Mouse (Mus musculus) megakaryocyte, embryonic 14.5 days (primary cell): Measurements from ENCODE around the gene Bcas2. TPM values are rescaled to one million over a fixed set of nuclear protein-coding genes. Genes with fewer than 3 reads are reported as not detected.
"Not testable (repeated sequence)": the region's sequence is repeated elsewhere in the genome, so short reads cannot be mapped to it uniquely, and the experiment has no call there.

Experiments
- H3K27me3 ChIP-seq: replicated peaks from 2 replicates; pipeline ENCODE3; 2012; ENCODE audit warnings: inconsistent platforms
- H3K36me3 ChIP-seq: replicated peaks from 2 replicates; pipeline ENCODE3; 2012; ENCODE audit warnings: low read length, inconsistent platforms, mixed read lengths
- H3K4me1 ChIP-seq: 2 replicates; pipeline ENCODE4 v1.6.1; 2012; ENCODE audit warnings: inconsistent platforms
- H3K4me3 ChIP-seq: replicated peaks from 2 replicates; pipeline ENCODE3; 2012; ENCODE audit warnings: moderate library complexity, mild to moderate bottlenecking, inconsistent platforms
- H3K9me3 ChIP-seq: 2 replicates; pipeline ENCODE4 v1.6.1; 2012; ENCODE audit warnings: inconsistent platforms
- FLI1 ChIP-seq: IDR thresholded peaks from 2 replicates; pipeline ENCODE4 v1.6.1; 2012; ENCODE audit warnings: low read length, inconsistent platforms, mixed read lengths
- GATA1 ChIP-seq: IDR thresholded peaks from 3 replicates; pipeline ENCODE4 v1.6.1; 2012; ENCODE audit warnings: mixed read lengths, low read length, inconsistent platforms, borderline replicate concordance
- polyA plus RNA-seq: library from polyadenylated mRNA; stranded (reverse); fragments of >175 nt; gene quantifications from 2 replicates; pipeline ENCODE4 v1.2.3, GENCODE M21; 2012; ENCODE audit warnings: low replicate concordance; ENCODE audit not compliant: insufficient read depth

The Bcas2 gene
- polyA plus RNA-seq, 1 experiment = 101 TPM

DNA sequence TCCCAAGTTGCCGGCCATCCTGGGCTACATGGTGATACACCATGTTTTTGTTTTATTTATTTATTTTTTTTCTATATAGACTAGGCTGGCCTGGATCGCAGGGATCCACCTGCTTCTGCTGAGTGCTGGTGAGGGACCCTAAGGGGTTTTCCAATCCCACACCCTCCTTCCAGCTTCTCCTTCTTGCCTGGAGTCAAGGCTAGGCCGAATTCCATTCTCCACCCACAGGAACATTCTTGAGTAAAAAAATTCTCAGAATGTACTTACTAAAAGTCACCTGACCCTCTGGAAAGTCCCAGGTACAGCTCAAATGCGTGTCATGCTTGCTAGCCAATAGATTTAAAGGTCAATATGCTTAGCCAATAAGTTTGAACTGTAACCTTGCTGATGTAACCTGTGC lies 20.7 kb downstream of the Bcas2 start:
- Histone ChIP-seq H3K4me1 (peaks cover 10% of the 10 kb centered on the region), H3K36me3 (peaks cover 4% of the 10 kb centered on the region), H3K9me3 (peaks cover 20% of the 10 kb centered on the region), H3K4me3 (no peak overlapping the region), H3K27me3 (no peaks in the 10 kb centered on the region)
- TF ChIP-seq GATA1 = no peak
- TF ChIP-seq FLI1 = no peak

DNA sequence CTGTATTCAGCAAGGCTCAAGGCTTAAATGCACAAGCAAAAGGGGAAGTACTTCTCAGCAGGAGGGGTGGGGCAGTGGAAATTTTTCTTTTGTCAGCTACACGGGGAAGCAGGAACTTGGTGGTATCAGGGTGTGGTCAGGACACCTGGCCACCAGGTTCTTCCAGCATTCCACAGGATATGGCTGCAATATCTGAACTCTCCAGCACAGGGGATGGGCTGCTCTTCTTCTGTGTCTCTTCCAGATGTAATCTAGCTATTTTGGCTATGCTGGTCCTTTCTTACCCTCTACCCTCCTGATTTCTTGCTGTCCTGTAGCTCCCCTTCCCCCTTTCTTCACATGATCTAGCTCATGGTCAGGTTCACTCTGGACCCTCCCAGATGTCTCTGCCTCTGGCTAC lies 21.7 kb downstream of the Bcas2 start:
- H3K36me3 ChIP-seq = peaks cover 4% of the 10 kb centered on the region
- peaks cover 20% of the 10 kb centered on the region for H3K9me3 ChIP-seq
- TF ChIP-seq GATA1 (no peak), FLI1 (no peak)
- H3K27me3 ChIP-seq = no peaks in the 10 kb centered on the region
- no peak overlapping the region for H3K4me3 ChIP-seq
- peaks cover 10% of the 10 kb centered on the region for H3K4me1 ChIP-seq

DNA sequence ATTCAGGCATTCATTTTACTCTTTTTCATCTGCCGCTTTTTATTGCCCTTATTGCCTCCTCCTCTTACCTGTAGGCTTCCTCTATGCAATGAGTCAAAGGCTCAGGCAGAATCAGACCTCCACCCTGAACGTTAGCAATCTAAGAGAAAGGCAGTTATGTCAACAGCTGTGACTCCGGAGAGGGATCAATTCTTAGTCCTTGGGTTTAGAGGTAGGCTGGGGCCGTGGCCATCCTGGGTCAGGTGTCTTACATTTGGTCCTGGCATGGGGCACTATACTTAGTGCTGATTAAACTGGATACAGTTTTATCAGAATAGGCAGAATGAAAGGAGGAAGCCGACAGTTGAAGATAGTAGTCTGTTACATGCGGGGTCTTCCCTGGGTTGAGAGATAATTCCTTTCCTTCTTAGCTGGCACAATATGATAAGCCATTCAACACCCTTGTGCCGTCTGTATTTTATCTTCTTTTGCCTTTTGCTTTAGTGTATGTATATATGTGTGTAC lies 24.9 kb downstream of the Bcas2 start:
- Histone ChIP-seq H3K36me3 (peaks cover 4% of the 10 kb centered on the region), H3K27me3 (no peaks in the 10 kb centered on the region), H3K4me1 (peaks cover 12% of the 10 kb centered on the region), H3K4me3 (no peak overlapping the region), H3K9me3 (peaks cover 32% of the 10 kb centered on the region)
- no peak for TF ChIP-seq FLI1
- TF ChIP-seq GATA1 = no peak

DNA sequence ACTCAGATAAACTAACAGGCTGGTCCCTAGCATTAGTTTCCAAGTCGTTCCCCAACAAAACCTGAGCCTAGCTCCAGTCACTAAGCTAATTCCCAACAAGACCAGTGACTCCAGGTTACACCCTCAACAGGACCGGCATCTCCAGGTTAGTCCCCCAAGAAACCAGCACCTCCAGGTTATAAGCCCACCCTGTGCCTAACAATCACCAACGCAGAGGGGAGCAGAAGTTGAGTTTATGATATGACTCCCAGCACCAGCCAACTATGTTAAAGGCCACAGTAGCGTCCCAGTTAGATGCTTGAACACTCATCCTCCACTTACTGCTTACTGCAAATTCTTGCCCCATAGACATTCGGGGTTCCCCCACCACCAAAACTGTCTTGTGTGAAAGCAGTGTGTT lies 27.9 kb downstream of the Bcas2 start:
- H3K9me3 ChIP-seq = peaks cover 16% of the 10 kb centered on the region
- no peak for TF ChIP-seq FLI1
- no peak for TF ChIP-seq GATA1
- H3K27me3 ChIP-seq = no peaks in the 10 kb centered on the region
- H3K4me3 ChIP-seq = no peak overlapping the region
- peaks cover 3% of the 10 kb centered on the region for H3K36me3 ChIP-seq
- H3K4me1 ChIP-seq = peaks cover 12% of the 10 kb centered on the region

DNA sequence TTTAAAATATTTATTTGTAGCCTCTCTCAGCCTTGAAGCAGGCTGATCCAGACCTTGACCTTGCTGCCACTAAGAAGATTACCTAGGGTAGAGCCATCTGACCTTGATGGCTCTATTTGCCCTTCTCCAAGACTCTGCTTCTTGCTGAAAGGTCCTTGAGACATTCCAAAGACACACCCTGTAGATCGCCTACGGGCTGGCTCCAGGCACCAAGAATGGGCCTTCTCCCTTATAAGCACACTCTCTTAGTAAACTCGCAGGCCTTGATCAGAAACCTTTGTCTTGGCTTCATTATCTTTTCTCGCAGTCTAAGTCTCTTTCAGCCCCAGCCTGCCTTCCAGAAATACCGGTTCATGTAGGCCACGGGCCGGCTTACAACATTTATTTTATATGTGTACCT lies 29.6 kb downstream of the Bcas2 start:
- not testable (repeated sequence) for H3K36me3 ChIP-seq, H3K4me3 ChIP-seq, H3K27me3 ChIP-seq
- peaks cover 16% of the 10 kb centered on the region for H3K9me3 ChIP-seq
- peaks cover 15% of the 10 kb centered on the region for H3K4me1 ChIP-seq

DNA sequence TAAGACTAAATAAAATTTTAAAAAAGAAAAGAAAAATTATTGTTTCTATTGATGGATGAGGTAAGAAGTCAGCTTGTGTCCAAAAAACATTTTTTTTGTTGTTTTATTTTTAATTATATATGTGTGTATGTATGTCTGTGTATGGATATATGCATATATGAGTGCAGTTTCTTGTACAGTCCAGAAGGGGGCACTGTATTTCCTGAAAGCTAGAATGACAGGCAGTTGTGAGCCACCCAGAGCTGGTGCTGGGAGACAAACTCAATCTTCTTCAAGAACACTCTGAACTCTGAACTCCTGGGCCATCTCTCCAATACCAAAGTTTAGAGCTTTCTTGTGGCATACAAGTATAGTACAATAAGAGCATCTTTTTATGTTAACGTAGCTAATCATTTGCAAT lies 32.1 kb downstream of the Bcas2 start:
- peaks cover 3% of the 10 kb centered on the region for H3K36me3 ChIP-seq
- TF ChIP-seq FLI1 = no peak
- no peak for TF ChIP-seq GATA1

DNA sequence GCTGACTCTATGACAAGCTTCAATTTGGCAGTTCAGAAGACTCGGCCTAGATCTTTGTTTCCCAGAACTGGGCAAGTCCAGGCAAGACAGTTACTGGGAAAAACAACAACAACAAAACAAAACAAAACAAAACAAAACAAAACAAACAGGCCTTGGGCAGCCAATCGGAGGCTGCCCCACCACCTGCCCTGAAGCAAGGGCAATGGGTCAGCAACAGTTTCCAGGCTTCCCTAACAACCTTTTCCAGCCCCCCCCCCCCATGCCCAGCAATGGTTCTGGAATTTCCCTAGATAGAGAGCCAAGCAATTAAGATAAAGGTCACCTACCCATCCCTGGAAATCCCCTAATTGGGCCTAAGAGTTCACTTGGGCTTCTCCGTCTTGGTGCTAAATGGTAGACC lies 33.0 kb downstream of the Bcas2 start:
- no peak overlapping the region for H3K4me3 ChIP-seq
- peaks cover 14% of the 10 kb centered on the region for H3K9me3 ChIP-seq
- peaks cover 21% of the 10 kb centered on the region for H3K4me1 ChIP-seq
- peaks cover 3% of the 10 kb centered on the region for H3K36me3 ChIP-seq
- TF ChIP-seq GATA1 (no peak), FLI1 (no peak)
- H3K27me3 ChIP-seq = no peaks in the 10 kb centered on the region

More for the DNA sequence above, 32.1 kb downstream of the Bcas2 start:
- Histone ChIP-seq H3K27me3 (no peaks in the 10 kb centered on the region), H3K4me3 (no peak overlapping the region), H3K4me1 (peaks cover 20% of the 10 kb centered on the region), H3K9me3 (peaks cover 16% of the 10 kb centered on the region)

DNA sequence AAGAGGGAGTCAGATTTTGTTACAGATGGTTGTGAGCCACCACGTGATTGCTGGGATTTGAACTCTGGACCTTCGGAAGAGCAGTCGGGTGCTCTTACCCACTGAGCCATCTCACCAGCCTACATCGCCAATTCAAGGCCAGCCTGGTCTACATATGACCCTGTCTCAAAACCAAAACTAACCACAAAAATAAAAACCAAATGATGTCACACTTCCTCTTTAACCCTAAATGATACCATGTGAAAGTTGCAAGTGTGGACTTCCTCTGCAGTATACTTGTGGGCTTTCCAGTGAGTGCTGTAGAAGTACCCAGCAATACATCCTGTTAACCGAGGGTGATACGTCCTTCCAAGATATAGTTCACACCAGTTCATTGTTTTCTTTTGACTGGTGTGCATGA lies 34.9 kb downstream of the Bcas2 start:
- H3K4me1 ChIP-seq = peaks cover 22% of the 10 kb centered on the region
- no peaks in the 10 kb centered on the region for H3K27me3 ChIP-seq
- TF ChIP-seq FLI1 (no peak), GATA1 (no peak)
- no peak overlapping the region for H3K4me3 ChIP-seq
- peaks cover 3% of the 10 kb centered on the region for H3K36me3 ChIP-seq
- H3K9me3 ChIP-seq = 0 out of 2 replicates have a peak, but pooled peaks cover 4% of the 10 kb centered on the region

DNA sequence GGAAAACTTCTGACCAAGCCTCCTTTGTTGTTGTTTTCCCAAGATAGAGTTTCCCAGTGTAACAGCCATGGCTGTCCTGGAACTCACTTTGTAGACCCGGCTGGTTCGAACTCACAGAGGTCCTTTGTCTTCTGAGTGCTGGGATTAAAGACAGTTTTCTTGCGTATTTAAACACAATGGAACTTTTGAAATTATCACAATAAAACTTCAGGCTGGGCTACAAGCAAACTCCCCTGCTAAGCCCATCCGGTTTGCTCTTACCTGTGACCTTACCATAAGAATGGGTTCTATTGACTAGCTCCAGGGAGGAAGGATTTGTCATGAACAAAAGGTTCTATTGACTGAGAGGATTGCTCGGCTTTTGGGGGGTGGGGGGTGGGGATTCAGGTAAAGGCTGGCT lies 36.3 kb downstream of the Bcas2 start:
- Histone ChIP-seq H3K36me3 (peaks cover 3% of the 10 kb centered on the region), H3K4me3 (no peak overlapping the region), H3K27me3 (no peaks in the 10 kb centered on the region), H3K4me1 (peaks cover 25% of the 10 kb centered on the region), H3K9me3 (0 out of 2 replicates have a peak, but pooled peaks cover 4% of the 10 kb centered on the region)
- no peak for TF ChIP-seq GATA1
- TF ChIP-seq FLI1 = no peak

DNA sequence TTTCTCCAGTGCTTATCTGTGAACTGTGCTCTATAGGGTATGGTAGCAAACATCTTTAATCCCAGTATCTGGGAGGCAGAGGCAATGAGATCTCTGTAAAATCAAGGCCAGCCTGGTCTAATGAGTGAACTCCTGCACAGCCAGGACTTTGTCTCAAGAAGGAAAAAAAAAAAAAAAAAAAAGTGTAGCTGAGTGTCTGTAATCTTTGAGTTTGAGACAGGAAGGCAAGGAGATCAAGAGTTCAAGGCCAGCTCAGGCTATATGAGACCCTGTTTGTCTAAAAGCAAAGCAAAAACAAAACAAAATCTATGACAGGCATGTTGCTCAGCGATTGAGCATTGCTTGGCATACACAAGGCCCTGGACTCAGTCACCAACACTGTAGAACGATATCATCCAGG lies 36.8 kb downstream of the Bcas2 start:
- no peak overlapping the region for H3K4me3 ChIP-seq
- 0 out of 2 replicates have a peak, but pooled peaks cover 4% of the 10 kb centered on the region for H3K9me3 ChIP-seq
- H3K4me1 ChIP-seq = peaks cover 25% of the 10 kb centered on the region
- peaks cover 3% of the 10 kb centered on the region for H3K36me3 ChIP-seq
- no peaks in the 10 kb centered on the region for H3K27me3 ChIP-seq
- TF ChIP-seq FLI1 (no peak), GATA1 (no peak)

DNA sequence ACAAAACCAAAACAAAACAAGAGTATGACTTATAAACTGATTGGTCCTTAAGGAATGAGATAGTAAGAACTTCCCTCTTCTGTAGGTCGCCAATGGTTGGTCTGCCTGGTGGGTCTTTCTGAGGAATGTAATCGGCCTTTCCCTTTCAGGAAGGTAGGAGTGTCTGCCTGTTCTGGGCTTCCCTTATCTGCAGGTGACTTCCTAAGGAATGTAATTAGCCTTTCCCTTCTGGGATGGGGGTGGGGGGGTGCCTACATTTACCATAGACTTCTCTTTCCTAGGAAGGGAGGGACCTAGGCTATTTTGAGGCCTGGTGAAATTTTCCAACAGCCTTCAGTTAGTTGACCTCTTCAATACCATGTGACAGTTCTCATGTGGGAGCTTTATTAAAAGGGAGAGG lies 39.6 kb downstream of the Bcas2 start:
- Histone ChIP-seq H3K27me3 (no peaks in the 10 kb centered on the region), H3K9me3 (peaks cover 19% of the 10 kb centered on the region), H3K4me3 (no peak overlapping the region), H3K36me3 (no peaks in the 10 kb centered on the region), H3K4me1 (peaks cover 22% of the 10 kb centered on the region)
- no peak for TF ChIP-seq FLI1
- no peak for TF ChIP-seq GATA1
